Mouse (Mus musculus): ENCODE data around the gene Tmeff1.

DNA sequence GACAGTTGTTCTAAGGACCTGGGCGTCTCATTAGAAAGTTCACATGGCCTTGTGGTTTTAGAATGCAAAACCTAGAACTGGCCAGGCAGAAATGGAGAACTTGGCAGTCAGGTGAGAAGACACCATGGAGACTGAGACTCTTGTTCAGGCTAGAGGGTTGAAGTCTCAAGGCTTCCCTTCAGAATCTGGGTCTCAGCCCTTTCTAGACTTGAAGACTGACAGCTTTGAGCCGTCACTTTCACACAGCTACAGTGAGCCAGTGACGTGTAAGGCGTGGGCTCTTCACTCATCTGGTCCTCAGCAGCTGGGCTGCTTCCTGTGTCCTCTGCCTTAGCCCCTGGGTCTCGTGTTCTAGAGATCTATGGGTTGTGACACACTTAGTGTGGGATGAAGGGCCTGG is 7.4 kb downstream of the Tmeff1 start:
- TF ChIP-seq CTCF (IDR thresholded peaks at IDR 0.05; ENCODE audit: low read depth) (no peak), EP300 (IDR thresholded peaks at IDR 0.05; ENCODE audit: low read depth) (no peak)
